Mouse (Mus musculus) brain, embryonic 18.5 days (tissue): Measurements from ENCODE around the gene Dpp6.

Experiments used
- DNase-seq: peaks from one replicate; pipeline ENCODE4 v3.0.0-alpha.2; 2012; ENCODE audit warnings: low read depth, low spot score

Dpp6 gene

GRCm38 (mm10) chr5:27658569-27658968 is 841.6 kb downstream of the Dpp6 start:
- DNase-seq, result no peak

- DNase-seq, result no peak
These were observed 842.0 kb downstream of the Dpp6 start for GRCm38 (mm10) chr5:27659019-27659418.

GRCm38 (mm10) chr5:27659781-27660180 is 842.8 kb downstream of the Dpp6 start:
- no peak for DNase-seq

GRCm38 (mm10) chr5:27664111-27664510 is 847.1 kb downstream of the Dpp6 start:
- no peak for DNase-seq

GRCm38 (mm10) chr5:27671487-27671886 is 854.5 kb downstream of the Dpp6 start:
- DNase-seq, result no peak

GRCm38 (mm10) chr5:27677247-27677666 is 860.3 kb downstream of the Dpp6 start:
- DNase-seq, result no peak

- no peak for DNase-seq
These were observed 862.1 kb downstream of the Dpp6 start for GRCm38 (mm10) chr5:27679151-27679550.

- no peak for DNase-seq
These were observed 863.5 kb downstream of the Dpp6 start for GRCm38 (mm10) chr5:27680476-27680875.

- no peak for DNase-seq
These were observed 868.2 kb downstream of the Dpp6 start for GRCm38 (mm10) chr5:27685162-27685561.

- DNase-seq, result no peak
These were observed 868.9 kb downstream of the Dpp6 start for GRCm38 (mm10) chr5:27685923-27686322.

- no peak for DNase-seq
These were observed 870.3 kb downstream of the Dpp6 start for GRCm38 (mm10) chr5:27687311-27687710.

GRCm38 (mm10) chr5:27702482-27702881 is 885.5 kb downstream of the Dpp6 start:
- no peak for DNase-seq

- DNase-seq, result no peak
These were observed 888.0 kb downstream of the Dpp6 start for GRCm38 (mm10) chr5:27705020-27705419.

- DNase-seq, result no peak
These were observed 889.5 kb downstream of the Dpp6 start for GRCm38 (mm10) chr5:27706551-27706950.

- no peak for DNase-seq
These were observed 890.3 kb downstream of the Dpp6 start for GRCm38 (mm10) chr5:27707283-27707682.

- no peak for DNase-seq
These were observed 891.2 kb downstream of the Dpp6 start for GRCm38 (mm10) chr5:27708209-27708608.

GRCm38 (mm10) chr5:27711461-27712192 is 894.6 kb downstream of the Dpp6 start:
- DNase-seq, result no peak

GRCm38 (mm10) chr5:27714356-27714755 is 897.4 kb downstream of the Dpp6 start:
- no peak for DNase-seq

- no peak for DNase-seq
These were observed 899.0 kb downstream of the Dpp6 start for GRCm38 (mm10) chr5:27716026-27716425.

- no peak for DNase-seq
These were observed 900.3 kb downstream of the Dpp6 start for GRCm38 (mm10) chr5:27717301-27717700.

GRCm38 (mm10) chr5:27719311-27719710 is 902.3 kb downstream of the Dpp6 start:
- no peak for DNase-seq

- no peak for DNase-seq
These were observed 907.5 kb downstream of the Dpp6 start for GRCm38 (mm10) chr5:27724460-27724859.

GRCm38 (mm10) chr5:27730666-27731065 is 913.7 kb downstream of the Dpp6 start:
- no peak for DNase-seq

- no peak for DNase-seq
These were observed 914.4 kb downstream of the Dpp6 start for GRCm38 (mm10) chr5:27731392-27731791.
